Mouse (Mus musculus): ENCODE data around the gene Rfk.

GRCm38 (mm10) chr19:17408591-17408990 lies 14.7 kb downstream of the Rfk start:
- TF ChIP-seq CTCF (IDR thresholded peaks at IDR 0.05; ENCODE audit: control insufficient read depth, insufficient read depth, insufficient read length), result no peak
- no peak for TF ChIP-seq MYOD1 (IDR thresholded peaks at IDR 0.05; ENCODE audit: control insufficient read depth, insufficient read length, low read depth)
- TF ChIP-seq MAX (IDR thresholded peaks at IDR 0.05), result no peak
- TF ChIP-seq CEBPB (IDR thresholded peaks at IDR 0.05; ENCODE audit: low read depth), result no peak
- TF ChIP-seq USF1 (IDR thresholded peaks at IDR 0.05; ENCODE audit: low read depth), result no peak

Data from C2C12 (cell line).